Mouse (Mus musculus): Measurements from ENCODE around the gene Tap1. TPM values are rescaled to one million over a fixed set of nuclear protein-coding genes. Genes with fewer than 3 reads are reported as not detected.

Gene Tap1
- polyA plus RNA-seq, 1 experiment from 2014 or later = 0.93 TPM

GRCm38 (mm10) chr17:34164202-34164895, 23.0 kb upstream of the Tap1 start:
- no peaks in the 10 kb centered on the region for H3K27me3 ChIP-seq (ENCODE audit: low read depth, poor library complexity, severe bottlenecking)
- no peaks in the 10 kb centered on the region for H3K36me3 ChIP-seq
- H3K4me1 ChIP-seq = no peaks in the 10 kb centered on the region
- no peak overlapping the region for H3K4me3 ChIP-seq
- 47% methylated on average over 9 of the region's 9 CpGs for WGBS
- no peak overlapping the region for H3K27ac ChIP-seq (replicated peaks)
- no peaks in the 10 kb centered on the region; the same call in 1 of the 2 replicates for H3K9me3 ChIP-seq (replicated peaks)
- no peak for DNase-seq (ENCODE audit: low spot score)

DNA sequence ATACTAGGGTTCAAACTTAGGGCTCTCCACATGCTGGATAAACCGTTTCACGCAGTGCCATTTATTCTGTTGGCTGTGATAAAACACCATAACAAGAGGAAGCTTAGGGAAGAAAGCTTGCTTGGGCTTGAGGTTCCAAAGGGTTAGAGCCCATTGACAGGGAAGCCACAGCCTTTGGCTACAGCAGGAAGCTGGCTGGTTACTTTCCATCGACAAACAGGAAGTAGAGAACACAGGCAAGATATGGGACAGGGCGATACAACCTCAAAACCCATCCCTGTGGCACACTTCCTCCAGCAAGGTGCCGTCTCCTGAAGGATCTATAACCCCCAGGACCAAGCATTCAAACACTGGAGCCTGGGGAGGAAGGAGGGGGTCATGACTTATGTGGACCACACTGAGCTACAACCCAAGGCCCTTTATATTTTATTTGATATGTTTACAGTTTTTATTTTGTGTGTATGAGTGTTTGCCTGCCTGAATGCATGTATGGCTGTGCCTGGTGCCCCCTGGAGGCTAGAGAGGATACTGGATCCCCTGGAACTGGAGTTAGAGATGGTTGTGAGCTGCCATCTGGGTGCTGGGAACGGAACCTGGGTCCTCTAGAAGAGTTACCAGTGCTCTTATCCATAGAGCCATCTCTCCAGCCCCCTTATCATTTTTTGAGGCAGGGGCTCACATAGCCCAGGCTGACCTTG, 22.2 kb upstream of the Tap1 start:
- H3K4me3 ChIP-seq = no peak overlapping the region
- no peak overlapping the region for H3K27ac ChIP-seq (replicated peaks)
- no peaks in the 10 kb centered on the region for H3K4me1 ChIP-seq
- no peaks in the 10 kb centered on the region; the same call in 1 of the 2 replicates for H3K9me3 ChIP-seq (replicated peaks)
- no peaks in the 10 kb centered on the region for H3K36me3 ChIP-seq
- no peak for DNase-seq (ENCODE audit: low spot score)
- no peaks in the 10 kb centered on the region for H3K27me3 ChIP-seq (ENCODE audit: low read depth, poor library complexity, severe bottlenecking)
- 84% methylated on average over 6 of the region's 6 CpGs for WGBS

DNA sequence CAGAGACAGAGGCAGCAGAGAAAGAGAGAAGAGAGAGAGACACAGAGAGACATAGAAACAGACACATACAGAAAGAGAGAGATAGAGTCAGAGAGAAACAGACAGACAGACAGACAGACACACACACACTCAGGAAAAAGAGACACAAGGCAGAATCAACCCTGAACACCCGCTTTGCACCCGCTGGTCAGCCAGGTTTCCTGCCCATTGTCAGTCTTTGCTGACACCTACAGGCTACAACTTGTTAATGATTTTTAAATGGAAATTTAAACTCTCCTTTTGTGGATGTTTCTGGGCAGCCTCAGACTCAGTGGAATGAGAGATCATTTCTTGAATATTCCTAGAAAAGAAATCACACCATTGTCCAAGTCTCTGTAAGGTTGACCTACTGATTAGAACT, 18.1 kb upstream of the Tap1 start:
- Histone ChIP-seq H3K4me3 (no peak overlapping the region), H3K4me1 (no peaks in the 10 kb centered on the region), H3K36me3 (no peaks in the 10 kb centered on the region), H3K27ac (replicated peaks) (no peak overlapping the region), H3K9me3 (replicated peaks) (peaks cover 8% of the 10 kb centered on the region; the same call in 1 of the 2 replicates), H3K27me3 (ENCODE audit: low read depth, poor library complexity, severe bottlenecking) (no peaks in the 10 kb centered on the region)
- 6% methylated on average over 2 of the region's 2 CpGs for WGBS
- DNase-seq (ENCODE audit: low spot score) = peak; percentile 37

DNA sequence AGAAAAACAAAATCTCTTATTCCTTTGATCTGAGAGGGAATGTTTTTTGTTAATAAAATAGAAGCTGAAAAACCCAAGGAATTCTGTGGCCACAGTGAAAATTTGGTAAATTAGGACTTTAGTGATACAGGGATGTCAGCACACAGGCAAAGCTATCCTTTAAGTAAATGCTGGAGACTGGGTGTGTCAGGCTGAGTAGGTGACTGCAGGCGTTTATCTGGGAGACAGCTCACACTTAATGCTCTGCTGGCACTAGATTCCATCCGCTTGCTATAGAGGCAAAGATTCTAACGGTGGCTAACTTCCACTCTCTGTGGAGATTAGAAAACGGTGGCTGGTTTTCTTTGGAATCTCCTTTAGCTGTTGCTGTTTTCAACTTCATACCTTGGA, 16.9 kb upstream of the Tap1 start:
- DNase-seq (ENCODE audit: low spot score) = no peak
- Histone ChIP-seq H3K27ac (replicated peaks) (no peak overlapping the region), H3K4me3 (no peak overlapping the region), H3K27me3 (ENCODE audit: low read depth, poor library complexity, severe bottlenecking) (no peaks in the 10 kb centered on the region), H3K36me3 (no peaks in the 10 kb centered on the region), H3K9me3 (replicated peaks) (peaks cover 8% of the 10 kb centered on the region; the same call in 1 of the 2 replicates), H3K4me1 (no peaks in the 10 kb centered on the region)
- 35% methylated on average over 4 of the region's 4 CpGs for WGBS

DNA sequence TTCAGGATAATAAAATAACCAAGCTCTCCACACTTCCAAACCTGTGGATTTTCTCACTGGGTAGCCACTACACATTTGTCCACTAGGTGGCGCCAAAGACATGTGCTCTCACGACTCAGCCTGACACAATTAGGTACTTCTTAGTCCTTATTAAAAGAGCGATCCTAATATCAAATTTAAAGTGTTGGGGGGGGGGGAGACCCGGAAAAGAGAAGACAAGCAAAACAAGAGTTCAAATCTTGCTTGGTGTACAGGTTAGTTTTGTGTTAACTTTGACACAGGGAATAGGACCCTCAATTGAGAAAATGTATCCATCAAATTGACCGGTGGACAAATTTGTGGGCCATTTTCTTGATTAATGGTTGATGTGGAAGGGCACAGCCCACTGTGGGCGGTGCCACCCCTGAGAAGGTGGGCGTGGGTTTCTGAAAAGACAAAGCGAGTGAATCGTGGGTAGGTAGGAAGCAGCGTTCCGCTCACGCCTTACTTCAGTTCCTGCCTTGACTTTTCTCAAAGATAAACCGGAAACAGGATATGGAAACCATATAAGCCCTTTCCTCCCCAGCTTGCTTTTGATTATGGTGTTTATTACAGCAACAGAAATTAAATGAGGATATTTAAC, 16.4 kb upstream of the Tap1 start:
- peak; percentile 66 for DNase-seq (ENCODE audit: low spot score)
- 45% methylated on average over 13 of the region's 13 CpGs for WGBS
- Histone ChIP-seq H3K27me3 (ENCODE audit: low read depth, poor library complexity, severe bottlenecking) (no peaks in the 10 kb centered on the region), H3K4me1 (no peaks in the 10 kb centered on the region), H3K9me3 (replicated peaks) (peaks cover 8% of the 10 kb centered on the region; the same call in 1 of the 2 replicates), H3K27ac (replicated peaks) (no peak overlapping the region), H3K36me3 (no peaks in the 10 kb centered on the region), H3K4me3 (no peak overlapping the region)

DNA sequence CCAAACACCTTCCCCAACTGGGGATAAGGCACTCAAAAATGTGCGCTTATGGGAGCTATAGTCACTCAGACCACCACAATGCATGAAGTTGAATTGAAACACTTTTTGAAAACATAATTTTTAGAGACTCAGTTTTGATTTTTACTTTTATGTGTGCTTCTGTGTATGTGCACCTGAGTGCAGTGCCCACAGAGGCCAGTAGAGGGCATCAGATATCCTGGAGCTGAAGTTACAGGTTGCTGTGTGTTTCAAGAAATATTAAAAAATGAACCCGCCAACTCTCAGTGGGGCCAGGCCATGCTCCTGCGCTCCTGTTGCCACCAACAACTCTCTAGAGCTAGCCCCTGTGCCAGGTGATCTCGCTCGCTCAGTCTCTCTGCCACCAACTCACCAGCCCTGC, 14.8 kb upstream of the Tap1 start:
- Histone ChIP-seq H3K36me3 (no peaks in the 10 kb centered on the region), H3K27ac (replicated peaks) (no peak overlapping the region), H3K4me3 (no peak overlapping the region), H3K27me3 (ENCODE audit: low read depth, poor library complexity, severe bottlenecking) (no peaks in the 10 kb centered on the region), H3K4me1 (no peaks in the 10 kb centered on the region), H3K9me3 (replicated peaks) (peaks cover 8% of the 10 kb centered on the region; the same call in 1 of the 2 replicates)
- no peak for DNase-seq (ENCODE audit: low spot score)
- WGBS = 91% methylated on average over 5 of the region's 5 CpGs

- Histone ChIP-seq H3K4me3 (no peak overlapping the region), H3K27ac (replicated peaks) (no peak overlapping the region), H3K4me1 (no peaks in the 10 kb centered on the region), H3K9me3 (replicated peaks) (peaks cover 8% of the 10 kb centered on the region; the same call in 1 of the 2 replicates), H3K27me3 (ENCODE audit: low read depth, poor library complexity, severe bottlenecking) (no peaks in the 10 kb centered on the region), H3K36me3 (no peaks in the 10 kb centered on the region)
- DNase-seq (ENCODE audit: low spot score) = no peak
- 59% methylated on average over 1 of the region's 1 CpGs for WGBS
Measured at GRCm38 (mm10) chr17:34174075-34174474, 13.3 kb upstream of the Tap1 start.

DNA sequence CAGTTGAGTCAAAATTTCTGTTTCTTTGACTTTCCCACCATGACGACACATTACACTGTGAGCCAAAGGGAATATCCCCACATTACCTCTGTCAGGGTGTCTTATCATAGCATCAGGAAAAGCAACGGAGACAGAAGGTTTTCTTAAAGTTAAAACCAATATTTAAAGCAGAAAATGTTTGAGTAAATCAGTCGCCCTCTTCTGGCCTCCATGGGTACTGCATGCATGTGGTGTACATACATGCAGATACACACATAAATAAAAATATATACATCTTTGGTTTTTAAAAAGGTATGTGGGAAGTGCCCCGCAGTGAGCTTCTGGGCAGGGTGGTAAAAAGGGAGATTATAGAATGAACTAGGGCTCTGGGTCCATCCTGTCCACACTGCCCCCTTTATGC, 10.2 kb upstream of the Tap1 start:
- H3K4me1 ChIP-seq = no peaks in the 10 kb centered on the region
- WGBS = 67% methylated on average over 4 of the region's 4 CpGs
- no peak overlapping the region for H3K27ac ChIP-seq (replicated peaks)
- H3K27me3 ChIP-seq (ENCODE audit: low read depth, poor library complexity, severe bottlenecking) = no peaks in the 10 kb centered on the region
- no peak for DNase-seq (ENCODE audit: low spot score)
- H3K36me3 ChIP-seq = no peaks in the 10 kb centered on the region
- H3K9me3 ChIP-seq (replicated peaks) = peaks cover 6% of the 10 kb centered on the region; the same call in 1 of the 2 replicates
- no peak overlapping the region for H3K4me3 ChIP-seq

GRCm38 (mm10) chr17:34179019-34179418, 8.3 kb upstream of the Tap1 start:
- WGBS = 70% methylated on average over 6 of the region's 6 CpGs
- no peaks in the 10 kb centered on the region; the same call in 1 of the 2 replicates for H3K9me3 ChIP-seq (replicated peaks)
- no peak overlapping the region for H3K4me3 ChIP-seq
- no peaks in the 10 kb centered on the region for H3K4me1 ChIP-seq
- no peak for DNase-seq (ENCODE audit: low spot score)
- no peak overlapping the region for H3K27ac ChIP-seq (replicated peaks)
- H3K36me3 ChIP-seq = no peaks in the 10 kb centered on the region
- H3K27me3 ChIP-seq (ENCODE audit: low read depth, poor library complexity, severe bottlenecking) = peaks cover 11% of the 10 kb centered on the region

DNA sequence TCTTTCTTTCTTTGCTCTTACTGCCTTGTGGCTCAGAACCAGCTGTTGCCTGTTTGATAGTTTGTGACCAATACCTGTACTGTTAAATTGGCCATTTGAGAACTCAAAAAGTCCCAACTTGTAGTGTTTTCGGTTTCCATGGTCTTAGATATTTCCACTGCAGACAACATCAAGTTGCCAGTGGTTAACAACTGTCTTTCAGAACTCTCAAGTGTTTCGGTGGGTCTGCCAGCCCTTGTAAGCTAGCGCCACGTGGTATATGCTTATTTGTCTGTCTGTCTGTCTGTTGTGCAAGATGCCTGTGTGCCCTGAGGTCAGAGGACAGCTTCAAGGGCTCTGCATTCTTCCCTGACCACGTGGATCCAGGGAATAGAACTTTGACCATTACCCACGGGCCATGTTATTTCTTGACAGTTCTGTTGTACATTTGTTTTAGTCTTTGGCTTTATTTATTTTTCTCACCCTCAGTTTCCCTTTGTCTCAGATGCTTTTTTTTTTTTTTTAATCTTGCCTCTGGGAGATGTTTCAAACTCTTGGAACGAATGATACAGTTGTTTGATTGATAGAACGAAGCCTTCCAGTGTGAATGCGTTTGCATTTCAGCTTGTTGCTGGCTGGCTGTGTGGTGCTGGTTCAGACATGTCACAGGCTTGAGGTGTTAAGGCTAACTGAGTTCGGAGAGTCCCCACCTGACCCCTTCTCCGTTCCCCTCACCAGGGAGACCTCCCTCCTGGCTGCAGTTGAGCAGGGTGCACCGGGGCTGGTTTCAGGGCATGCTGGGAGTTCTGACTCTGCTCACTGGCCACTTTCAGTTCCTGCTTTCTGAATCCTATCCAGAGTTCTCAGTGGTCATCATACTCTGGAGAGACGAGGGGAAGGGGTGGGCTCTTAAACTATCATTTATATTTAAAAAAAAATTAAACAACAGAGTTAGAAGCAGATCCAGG, 7.2 kb upstream of the Tap1 start:
- no peak overlapping the region for H3K27ac ChIP-seq (replicated peaks)
- 78% methylated on average over 13 of the region's 13 CpGs for WGBS
- DNase-seq (ENCODE audit: low spot score) = no peak
- H3K4me3 ChIP-seq = no peak overlapping the region
- H3K36me3 ChIP-seq = no peaks in the 10 kb centered on the region
- H3K9me3 ChIP-seq (replicated peaks) = no peaks in the 10 kb centered on the region; the same call in 1 of the 2 replicates
- H3K4me1 ChIP-seq = no peaks in the 10 kb centered on the region
- peaks cover 23% of the 10 kb centered on the region for H3K27me3 ChIP-seq (ENCODE audit: low read depth, poor library complexity, severe bottlenecking)

- H3K9me3 ChIP-seq (replicated peaks) = no peaks in the 10 kb centered on the region
- H3K27ac ChIP-seq (replicated peaks) = no peak overlapping the region
- H3K4me1 ChIP-seq = peaks cover 20% of the 10 kb centered on the region
- no peak for DNase-seq (ENCODE audit: low spot score)
- peaks cover 57% of the 10 kb centered on the region for H3K27me3 ChIP-seq (ENCODE audit: low read depth, poor library complexity, severe bottlenecking)
- no peak overlapping the region for H3K4me3 ChIP-seq
- H3K36me3 ChIP-seq = no peaks in the 10 kb centered on the region
- 77% methylated on average over 15 of the region's 15 CpGs for WGBS
Measured at GRCm38 (mm10) chr17:34183564-34184219, 3.7 kb upstream of the Tap1 start.

- DNase-seq (ENCODE audit: low spot score) = no peak
- H3K9me3 ChIP-seq (replicated peaks) = no peaks in the 10 kb centered on the region
- peaks cover 76% of the 10 kb centered on the region for H3K27me3 ChIP-seq (ENCODE audit: low read depth, poor library complexity, severe bottlenecking)
- no peak overlapping the region for H3K27ac ChIP-seq (replicated peaks)
- no peak overlapping the region for H3K4me3 ChIP-seq
- H3K36me3 ChIP-seq = no peaks in the 10 kb centered on the region
- WGBS = 86% methylated on average over 9 of the region's 9 CpGs
- H3K4me1 ChIP-seq = peaks cover 20% of the 10 kb centered on the region
Measured at GRCm38 (mm10) chr17:34185526-34185925, 1.8 kb upstream of the Tap1 start.

All from midbrain, embryonic 10.5 days (tissue).